Mouse (Mus musculus) adrenal gland, adult (tissue): ENCODE measurements around the gene Srgap2.

ENCODE experiments used
- DNase-seq, 2 experiments: peaks; one replicate each; pipeline ENCODE4 v3.0.0; 2022 to 2023; ENCODE audit warnings: low spot score in 1 of 2; ENCODE audit not compliant: inconsistent age in 2 of 2

Srgap2 gene

GRCm38 (mm10) chr1:131293221-131293921 is 233.8 kb downstream of the Srgap2 start:
- no peak for DNase-seq

- DNase-seq, result peak; percentile 69 to 90
These were observed 236.5 kb downstream of the Srgap2 start for GRCm38 (mm10) chr1:131290648-131291047.

- DNase-seq, result no peak
These were observed 238.2 kb downstream of the Srgap2 start for GRCm38 (mm10) chr1:131288938-131289337.

GRCm38 (mm10) chr1:131287267-131287666 is 239.9 kb downstream of the Srgap2 start:
- DNase-seq, result no peak

GRCm38 (mm10) chr1:131286803-131287202 is 240.3 kb downstream of the Srgap2 start:
- DNase-seq, result peak in 1 of 2 experiments; percentile 32

- no peak for DNase-seq
These were observed 242.5 kb downstream of the Srgap2 start for GRCm38 (mm10) chr1:131284616-131285015.

GRCm38 (mm10) chr1:131284167-131284566 is 243.0 kb downstream of the Srgap2 start:
- DNase-seq, result no peak

GRCm38 (mm10) chr1:131281731-131282130 is 245.4 kb downstream of the Srgap2 start:
- DNase-seq, result no peak

GRCm38 (mm10) chr1:131280280-131280679 is 246.9 kb downstream of the Srgap2 start:
- no peak for DNase-seq

- no peak for DNase-seq
These were observed 247.7 kb downstream of the Srgap2 start, which contains the start of gene Ikbke for GRCm38 (mm10) chr1:131279456-131279776. Gene Ikbke (minus strand): TSS chr1:131279606.

GRCm38 (mm10) chr1:131278606-131279455 is 248.3 kb downstream of the Srgap2 start:
- DNase-seq, result peak; percentile 43 to 78

- peak; percentile 65 to 68 for DNase-seq
These were observed 250.3 kb downstream of the Srgap2 start for GRCm38 (mm10) chr1:131276831-131277230.

- peak; percentile 58 to 80 for DNase-seq
These were observed 251.6 kb downstream of the Srgap2 start for GRCm38 (mm10) chr1:131275577-131275976.

GRCm38 (mm10) chr1:131274725-131275539 is 252.2 kb downstream of the Srgap2 start:
- peak; percentile 58 to 60 for DNase-seq

- peak; percentile 70 to 88 for DNase-seq
These were observed 257.2 kb downstream of the Srgap2 start for GRCm38 (mm10) chr1:131269797-131270578.

GRCm38 (mm10) chr1:131268776-131269175 is 258.4 kb downstream of the Srgap2 start:
- no peak for DNase-seq

GRCm38 (mm10) chr1:131263905-131264304 is 263.2 kb downstream of the Srgap2 start:
- no peak for DNase-seq

- DNase-seq, result peak; percentile 63 to 88
These were observed 266.9 kb downstream of the Srgap2 start for GRCm38 (mm10) chr1:131260309-131260656.

- DNase-seq, result peak in 1 of 2 experiments; percentile 79
These were observed 267.4 kb downstream of the Srgap2 start for GRCm38 (mm10) chr1:131259632-131260308.

GRCm38 (mm10) chr1:131257288-131257687 is 269.9 kb downstream of the Srgap2 start:
- DNase-seq, result peak in 1 of 2 experiments; percentile 63
